Mouse (Mus musculus) layer of hippocampus, postnatal 14 days (tissue): ENCODE data around the gene Krt5. TPM values are rescaled to one million over a fixed set of nuclear protein-coding genes. Genes with fewer than 3 reads are reported as not detected.
"Not testable (repeated sequence)": the region's sequence is repeated elsewhere in the genome, so short reads cannot be mapped to it uniquely, and the experiment has no call there.

Source experiments
- DNase-seq, 2 experiments: peaks; one replicate each; pipeline ENCODE4 v3.0.0; 2021 to 2022; ENCODE audit warnings: low spot score in 2 of 2, mixed read lengths in 1 of 2
- long read RNA-seq, 2 experiments: library from polyadenylated mRNA; stranded (forward); transcript quantifications; one replicate each; pipeline ENCODE4 v2.0.0; 2021
- total RNA-seq, 2 experiments: library from RNA; stranded (reverse); gene quantifications; 2 replicates each; pipeline ENCODE4 v1.2.3; 2021

Krt5 gene
- under 1 TPM; 0.33 to 0.48 TPM for total RNA-seq
- long read RNA-seq, experiment 1, partial matches to known transcripts: 0 of 2 reads
- long read RNA-seq, experiment 1, other reads (novel, unspliced or antisense): 0 of 2 reads
- long read RNA-seq, experiment 2: 0 reads

- no peak for DNase-seq
Observed at GRCm38 (mm10) chr15:101712720-101713119, at the start of gene Krt5. Gene Krt5, minus strand, starts transcription at chr15:101712898.

- DNase-seq: no peak
Observed at GRCm38 (mm10) chr15:101742711-101743110, 30.0 kb upstream of the Krt5 start, which contains the start of gene Krt71. Gene Krt71, minus strand, starts transcription at chr15:101743109.

GRCm38 (mm10) chr15:101737786-101738185 lies 25.1 kb upstream of the Krt5 start:
- DNase-seq: no peak

- no peak for DNase-seq
Observed at GRCm38 (mm10) chr15:101730653-101731052, 18.0 kb upstream of the Krt5 start.

- DNase-seq: no peak
Observed at GRCm38 (mm10) chr15:101724686-101725085, 12.0 kb upstream of the Krt5 start.

GRCm38 (mm10) chr15:101715831-101716230 lies 3.1 kb upstream of the Krt5 start:
- no peak for DNase-seq

- DNase-seq: no peak
Observed at GRCm38 (mm10) chr15:101714356-101714755, 1.7 kb upstream of the Krt5 start.

GRCm38 (mm10) chr15:101713731-101714130 lies 1.0 kb upstream of the Krt5 start:
- DNase-seq: no peak

GRCm38 (mm10) chr15:101708683-101709082 lies 4.0 kb downstream of the Krt5 start:
- no peak for DNase-seq

GRCm38 (mm10) chr15:101707454-101707853 lies 5.2 kb downstream of the Krt5 start:
- DNase-seq: no peak

- DNase-seq: no peak
Observed at GRCm38 (mm10) chr15:101704066-101704465, 8.6 kb downstream of the Krt5 start.

- DNase-seq: no peak
Observed at GRCm38 (mm10) chr15:101702380-101702779, 10.3 kb downstream of the Krt5 start.

- DNase-seq: no peak
Observed at GRCm38 (mm10) chr15:101699866-101700265, 12.8 kb downstream of the Krt5 start.

- DNase-seq: no peak
Observed at GRCm38 (mm10) chr15:101699192-101699591, 13.5 kb downstream of the Krt5 start.

- DNase-seq: peak; percentile 5 to 9
Observed at GRCm38 (mm10) chr15:101697326-101698188, 15.1 kb downstream of the Krt5 start.

- no peak for DNase-seq
Observed at GRCm38 (mm10) chr15:101694207-101694606, 18.5 kb downstream of the Krt5 start, which contains the start of gene Krt6a. Gene Krt6a, minus strand, starts transcription at chr15:101694307.

GRCm38 (mm10) chr15:101690460-101690859 lies 22.2 kb downstream of the Krt5 start:
- DNase-seq: not testable (repeated sequence)

GRCm38 (mm10) chr15:101688161-101688560 lies 24.5 kb downstream of the Krt5 start:
- DNase-seq: no peak

GRCm38 (mm10) chr15:101680187-101680586 lies 32.5 kb downstream of the Krt5 start, which contains the start of gene Krt6b:
Gene Krt6b, minus strand, starts transcription at chr15:101680287.
- no peak for DNase-seq

GRCm38 (mm10) chr15:101675978-101676377 lies 36.7 kb downstream of the Krt5 start:
- DNase-seq: no peak
